Mouse (Mus musculus) CH12.LX (cell line): ENCODE measurements around the gene Tmem115. TPM values are rescaled to one million over a fixed set of nuclear protein-coding genes. Genes with fewer than 3 reads are reported as not detected.

Experiments used
- DNase-seq: peaks from one replicate; pipeline ENCODE4 v3.0.0-alpha.2; 2013; ENCODE audit errors: extremely low read depth
- H3K27ac ChIP-seq: 2 replicates; pipeline ENCODE4 v1.5.1; 2012; ENCODE audit warnings: low read depth, mild to moderate bottlenecking, control low read depth, moderate library complexity; ENCODE audit not compliant: insufficient read depth
- H3K27me3 ChIP-seq: replicated peaks from 2 replicates; pipeline ENCODE3; 2012; ENCODE audit warnings: inconsistent platforms
- H3K36me3 ChIP-seq, 2 experiments: replicated peaks in 1 of 2; 2 replicates each; pipeline versions ENCODE3 to v1.6.1; 2012; ENCODE audit warnings: inconsistent platforms in 1 of 2, low read length in 1 of 2, mild to moderate bottlenecking in 1 of 2, mixed read lengths in 1 of 2, moderate library complexity in 1 of 2; ENCODE audit not compliant: control insufficient read depth in 1 of 2, insufficient read depth in 1 of 2
- H3K4me1 ChIP-seq, 2 experiments: 2 replicates each; pipeline ENCODE4 v1.6.1; 2012; ENCODE audit warnings: inconsistent platforms in 1 of 2, moderate library complexity in 1 of 2; ENCODE audit not compliant: insufficient read depth in 2 of 2, control insufficient read depth in 1 of 2
- H3K4me2 ChIP-seq: 2 replicates; pipeline ENCODE4 v1.6.1; 2012; ENCODE audit warnings: low read depth, mild to moderate bottlenecking, control low read depth; ENCODE audit not compliant: poor library complexity, insufficient read depth, severe bottlenecking
- H3K4me3 ChIP-seq, 3 experiments: fragments of 150-350 bp in 1 of 3; sonication (generic) in 1 of 3; replicated peaks in 1 of 3; 2 replicates each; pipeline versions ENCODE3 to v1.5.1; 2011 to 2012; ENCODE audit warnings: low read depth in 2 of 3, low read length in 2 of 3, mild to moderate bottlenecking in 2 of 3, moderate library complexity in 2 of 3, control low read depth in 1 of 3, improper control_type of control experiment in 1 of 3, inconsistent platforms in 1 of 3, mixed read lengths in 1 of 3; ENCODE audit not compliant: poor library complexity in 1 of 3
- H3K79me2 ChIP-seq: replicated peaks from 2 replicates; pipeline ENCODE4 v1.6.1; 2012; ENCODE audit warnings: mild to moderate bottlenecking, moderate library complexity; ENCODE audit not compliant: control insufficient read depth, poor library complexity, insufficient read depth, severe bottlenecking; ENCODE audit errors: extremely low read depth
- H3K9ac ChIP-seq: 2 replicates; pipeline ENCODE4 v1.6.1; 2012; ENCODE audit warnings: low read depth, mild to moderate bottlenecking, control low read depth, moderate library complexity; ENCODE audit not compliant: insufficient read depth
- H3K9me3 ChIP-seq: replicated peaks from 2 replicates; pipeline ENCODE3; 2012; ENCODE audit warnings: low read length, inconsistent platforms, mixed read lengths
- BHLHE40 ChIP-seq: IDR thresholded peaks from 2 replicates; pipeline ENCODE4 v1.6.1; 2011; ENCODE audit warnings: mild to moderate bottlenecking, low read depth, low read length, improper control_type of control experiment
- CTCF ChIP-seq, 2 experiments: IDR thresholded peaks in 1 of 2; conservative IDR thresholded peaks in 1 of 2; 2 replicates each; pipeline ENCODE4 v1.5.1; 2011 to 2012; ENCODE audit warnings: low read depth in 2 of 2, low read length in 2 of 2, improper control_type of control experiment in 1 of 2, inconsistent platforms in 1 of 2, mild to moderate bottlenecking in 1 of 2, moderate library complexity in 1 of 2
- E2F4 ChIP-seq: IDR thresholded peaks from 2 replicates; pipeline ENCODE4 v1.6.1; 2011; ENCODE audit warnings: low read depth, low read length, improper control_type of control experiment; ENCODE audit not compliant: insufficient replicate concordance
- EP300 ChIP-seq: IDR thresholded peaks from 2 replicates; pipeline ENCODE4 v1.6.1; 2011; ENCODE audit warnings: low read length, improper control_type of control experiment
- HCFC1 ChIP-seq: IDR thresholded peaks from 2 replicates; pipeline ENCODE4 v1.6.1; 2012; ENCODE audit warnings: low read depth, mild to moderate bottlenecking, inconsistent platforms, low read length, improper control_type of control experiment
- MAFK ChIP-seq: IDR thresholded peaks from 2 replicates; pipeline ENCODE4 v1.6.1; 2011; ENCODE audit warnings: low read length, improper control_type of control experiment; ENCODE audit not compliant: insufficient replicate concordance
- MAX ChIP-seq: IDR thresholded peaks from 2 replicates; pipeline ENCODE4 v1.6.1; 2011; ENCODE audit warnings: low read length, improper control_type of control experiment
- MEF2A ChIP-seq: IDR thresholded peaks from 2 replicates; pipeline ENCODE4 v1.6.1; 2014; ENCODE audit warnings: low read depth, mild to moderate bottlenecking, inconsistent platforms, low read length, improper control_type of control experiment, borderline replicate concordance
- MYC ChIP-seq: IDR thresholded peaks from 2 replicates; pipeline ENCODE4 v1.6.1; 2011; ENCODE audit warnings: low read depth, mild to moderate bottlenecking, improper control_type of control experiment, low read length
- NRF1 ChIP-seq: IDR thresholded peaks from 2 replicates; pipeline ENCODE4 v1.6.1; 2014; ENCODE audit warnings: low read depth, mild to moderate bottlenecking, inconsistent platforms, low read length, improper control_type of control experiment, moderate library complexity
- RAD21 ChIP-seq: IDR thresholded peaks from 2 replicates; pipeline ENCODE4 v1.6.1; 2011; ENCODE audit warnings: low read depth, mild to moderate bottlenecking, low read length, improper control_type of control experiment, moderate library complexity
- RCOR1 ChIP-seq: conservative IDR thresholded peaks from 2 replicates; pipeline ENCODE4 v1.6.1; 2012; ENCODE audit warnings: low read depth, mild to moderate bottlenecking, inconsistent platforms, low read length, improper control_type of control experiment
- SIN3A ChIP-seq: IDR thresholded peaks from 2 replicates; pipeline ENCODE4 v1.6.1; 2012; ENCODE audit warnings: low read length, improper control_type of control experiment, inconsistent platforms
- SMC3 ChIP-seq: IDR thresholded peaks from 2 replicates; pipeline ENCODE4 v1.6.1; 2011; ENCODE audit warnings: low read depth, low read length, improper control_type of control experiment
- TCF12 ChIP-seq: IDR thresholded peaks from 2 replicates; pipeline ENCODE4 v1.6.1; 2014; ENCODE audit warnings: low read depth, mild to moderate bottlenecking, inconsistent platforms, low read length, improper control_type of control experiment
- UBTF ChIP-seq: IDR thresholded peaks from 2 replicates; pipeline ENCODE4 v1.6.1; 2012; ENCODE audit warnings: low read depth, mild to moderate bottlenecking, inconsistent platforms, low read length, improper control_type of control experiment, moderate library complexity
- USF1 ChIP-seq: IDR thresholded peaks from 2 replicates; pipeline ENCODE4 v1.6.1; 2014; ENCODE audit warnings: low read depth, mild to moderate bottlenecking, inconsistent platforms, low read length, improper control_type of control experiment
- ZC3H11A ChIP-seq: IDR thresholded peaks from 2 replicates; pipeline ENCODE4 v1.6.1; 2012; ENCODE audit warnings: low read depth, mild to moderate bottlenecking, inconsistent platforms, low read length, improper control_type of control experiment
- ZMIZ1 ChIP-seq: IDR thresholded peaks from 2 replicates; pipeline ENCODE4 v1.6.1; 2012; ENCODE audit warnings: low read depth, mild to moderate bottlenecking, inconsistent platforms, low read length, improper control_type of control experiment
- dilution Hi-C: fragments of 300-500 bp; cut with MboI; formaldehyde crosslinking; loops from 2 replicates; pipeline ENCODE4 v1.14.3; 2020; ENCODE audit warnings: low sequenced_read_pairs; ENCODE audit not compliant: extremely low pct_unique_long_range_greater_than_20kb, extremely low pct_ligation_motif_present
- in situ Hi-C: fragments of 300-500 bp; cut with MboI; formaldehyde crosslinking; loops from 3 replicates; pipeline ENCODE4 v1.14.3; 2019; ENCODE audit warnings: low sequenced_read_pairs, low pct_ligation_motif_present, low pct_unique_long_range_greater_than_20kb, mixed read lengths
- polyA plus RNA-seq: library from polyadenylated mRNA; unstranded; fragments of >175 nt; gene quantifications from 2 replicates; pipeline ENCODE4 v1.2.1, GENCODE M21; 2012; ENCODE audit warnings: low read depth; ENCODE audit not compliant: insufficient read length
- total RNA-seq, 2 experiments: library from RNA; depleted of rRNA; stranded (reverse); fragments of 300-350 nt in 1 of 2; fragments of >200 nt in 1 of 2; gene quantifications; 2 replicates each; pipeline ENCODE4 v1.2.3; 2012 to 2014

Gene Tmem115
- total and polyA plus RNA-seq, 3 experiments = 12.6 to 17.9 (median 13.0) TPM

DNA sequence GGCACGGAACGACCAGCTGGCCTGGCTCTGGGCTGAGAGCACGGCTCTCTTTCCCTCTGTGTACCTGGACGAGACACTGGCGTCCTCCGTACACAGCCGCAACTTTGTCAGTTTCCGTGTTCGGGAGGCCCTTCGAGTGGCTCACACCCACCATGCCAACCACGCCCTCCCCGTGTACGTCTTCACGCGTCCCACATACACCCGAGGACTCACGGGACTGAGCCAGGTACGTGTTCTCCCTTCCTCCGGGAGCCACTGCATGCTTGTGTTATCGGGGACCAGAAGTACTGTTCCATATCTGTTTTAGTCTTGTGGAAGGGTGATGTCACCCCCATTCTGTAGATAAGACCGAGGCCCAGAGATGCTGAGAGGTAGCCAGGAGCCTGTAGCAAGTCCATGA, 37.1 kb downstream of the Tmem115 start:
- Histone ChIP-seq H3K9ac (no peak overlapping the region), H3K36me3 (peaks cover 26 to 52% of the 10 kb centered on the region in 2 experiments), H3K79me2 (no peaks in the 10 kb centered on the region), H3K4me3 (no peak overlapping the region)
- in situ Hi-C loops = no loop called here
- TF ChIP-seq NRF1 (no peak), USF1 (no peak), SMC3 (no peak), RAD21 (no peak), EP300 (no peak), MEF2A (no peak), TCF12 (no peak), MYC (no peak), E2F4 (no peak), RCOR1 (no peak), CTCF (conservative IDR thresholded peaks at IDR 0.05 in 1 of 2, IDR thresholded peaks at IDR 0.05 in 1 of 2; ENCODE audit: low read depth in 2 of 2, low read length in 2 of 2) (no peak), HCFC1 (no peak), UBTF (no peak), SIN3A (no peak), MAX (no peak)
- TF ChIP-seq, all 38 proteins: peak for 0
- no peaks in the 10 kb centered on the region for H3K27me3 ChIP-seq
- dilution Hi-C loops = no loop called here
- H3K4me2 ChIP-seq = no peak overlapping the region
- no peak overlapping the region for H3K27ac ChIP-seq
- H3K4me1 ChIP-seq = peaks cover 15 to 36% of the 10 kb centered on the region in 2 experiments
- no peaks in the 10 kb centered on the region for H3K9me3 ChIP-seq
- DNase-seq = no peak

DNA sequence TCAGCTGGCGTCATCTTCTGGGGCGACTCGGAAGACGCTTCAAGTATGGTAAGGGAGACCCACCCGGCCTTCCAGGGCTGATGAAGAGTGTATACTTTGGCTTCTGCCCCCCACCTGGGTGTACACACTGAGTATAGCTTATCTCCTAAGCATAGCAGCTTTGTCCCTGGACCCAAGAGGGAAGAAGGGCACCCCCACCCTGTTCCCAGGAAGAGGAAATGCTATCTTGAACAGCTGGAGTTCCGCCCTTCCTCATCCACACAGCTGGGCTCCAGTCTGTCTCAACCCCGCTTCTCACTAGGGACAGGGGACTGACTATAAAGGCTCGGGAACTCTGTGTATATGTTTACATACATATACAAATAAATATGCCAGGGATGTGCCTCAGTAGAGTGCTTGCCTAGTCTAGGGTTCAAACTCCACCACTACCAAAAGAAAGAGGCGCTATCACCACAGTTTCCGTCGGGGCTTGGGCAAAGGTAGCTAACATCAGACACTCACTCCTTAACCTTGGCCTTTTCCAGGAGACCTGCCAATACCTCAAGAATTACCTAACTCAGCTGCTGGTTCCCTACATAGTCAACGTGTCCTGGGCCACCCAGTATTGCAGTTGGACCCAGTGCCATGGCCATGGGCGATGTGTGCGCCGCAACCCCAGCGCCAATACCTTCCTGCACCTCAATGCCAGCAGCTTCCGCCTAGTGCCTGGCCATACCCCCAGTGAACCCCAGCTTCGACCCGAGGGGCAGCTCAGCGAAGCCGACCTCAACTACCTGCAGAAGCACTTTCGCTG, 38.0 kb downstream of the Tmem115 start:
- H3K9ac ChIP-seq = no peak overlapping the region
- TF ChIP-seq EP300 (no peak), TCF12 (no peak), CTCF (conservative IDR thresholded peaks at IDR 0.05 in 1 of 2, IDR thresholded peaks at IDR 0.05 in 1 of 2; ENCODE audit: low read depth in 2 of 2, low read length in 2 of 2) (no peak), BHLHE40 (no peak), UBTF (no peak), HCFC1 (no peak), MAFK (no peak), ZMIZ1 (no peak), SMC3 (no peak), MEF2A (no peak), ZC3H11A (no peak), RCOR1 (no peak)
- TF ChIP-seq, all 38 proteins: peak for 0
- H3K36me3 ChIP-seq = peaks cover 22 to 44% of the 10 kb centered on the region in 2 experiments
- no peak for DNase-seq
- H3K27ac ChIP-seq = no peak overlapping the region
- no peak overlapping the region for H3K4me3 ChIP-seq
- dilution Hi-C loops = no loop called here
- no peaks in the 10 kb centered on the region for H3K79me2 ChIP-seq
- H3K4me1 ChIP-seq = peaks cover 21 to 35% of the 10 kb centered on the region in 2 experiments
- no peaks in the 10 kb centered on the region for H3K27me3 ChIP-seq
- in situ Hi-C loops = no loop called here
- H3K4me2 ChIP-seq = no peak overlapping the region
- no peaks in the 10 kb centered on the region for H3K9me3 ChIP-seq
